Mouse (Mus musculus): ENCODE data around the gene Dync2h1. TPM values are rescaled to one million over a fixed set of nuclear protein-coding genes. Genes with fewer than 3 reads are reported as not detected.

Gene Dync2h1
- polyA plus RNA-seq, 1 experiment from 2014 or later, result 20.9 TPM

GRCm38 (mm10) chr9:7154391-7154790 lies 29.9 kb downstream of the Dync2h1 start:
- no peaks in the 10 kb centered on the region for H3K27me3 ChIP-seq (ENCODE audit: insufficient read depth, poor library complexity, severe bottlenecking)
- DNase-seq (ENCODE audit: low spot score), result no peak
- peaks cover 76% of the 10 kb centered on the region for H3K36me3 ChIP-seq
- no peaks in the 10 kb centered on the region for H3K9me3 ChIP-seq
- WGBS, result 88% methylated on average over 2 of the region's 2 CpGs
- no peak overlapping the region for H3K4me3 ChIP-seq
- no peak overlapping the region for H3K27ac ChIP-seq
- no peaks in the 10 kb centered on the region for H3K4me1 ChIP-seq (replicated peaks)

DNA sequence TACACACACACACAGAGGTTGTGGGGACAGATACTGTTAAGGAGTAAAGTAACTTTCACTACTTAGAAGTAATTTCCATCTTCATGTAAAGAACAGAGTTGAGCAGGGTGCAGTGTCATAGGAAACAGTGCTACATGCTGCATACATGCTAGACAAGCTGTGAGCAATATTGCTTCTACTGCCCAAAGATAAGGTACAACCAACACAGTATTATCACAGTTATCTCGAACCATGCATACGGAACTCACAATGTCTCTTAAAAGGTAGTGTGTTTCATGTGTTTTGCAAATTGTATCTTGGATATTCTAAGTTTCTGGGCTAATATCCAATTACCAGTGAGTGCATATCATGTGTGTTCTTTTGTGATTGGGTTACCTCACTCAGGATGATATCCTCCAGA lies 61.4 kb downstream of the Dync2h1 start:
- 87% methylated on average over 2 of the region's 2 CpGs for WGBS

GRCm38 (mm10) chr9:7110166-7110565 lies 74.1 kb downstream of the Dync2h1 start:
- H3K36me3 ChIP-seq, result peaks cover 60% of the 10 kb centered on the region
- WGBS, result 80% methylated on average over 1 of the region's 1 CpGs

More for the DNA sequence above, 61.4 kb downstream of the Dync2h1 start:
- Histone ChIP-seq H3K4me1 (replicated peaks) (no peaks in the 10 kb centered on the region), H3K27ac (no peak overlapping the region), H3K9me3 (no peaks in the 10 kb centered on the region), H3K27me3 (ENCODE audit: insufficient read depth, poor library complexity, severe bottlenecking) (no peaks in the 10 kb centered on the region), H3K4me3 (no peak overlapping the region), H3K36me3 (peaks cover 36% of the 10 kb centered on the region)
- no peak for DNase-seq (ENCODE audit: low spot score)

DNA sequence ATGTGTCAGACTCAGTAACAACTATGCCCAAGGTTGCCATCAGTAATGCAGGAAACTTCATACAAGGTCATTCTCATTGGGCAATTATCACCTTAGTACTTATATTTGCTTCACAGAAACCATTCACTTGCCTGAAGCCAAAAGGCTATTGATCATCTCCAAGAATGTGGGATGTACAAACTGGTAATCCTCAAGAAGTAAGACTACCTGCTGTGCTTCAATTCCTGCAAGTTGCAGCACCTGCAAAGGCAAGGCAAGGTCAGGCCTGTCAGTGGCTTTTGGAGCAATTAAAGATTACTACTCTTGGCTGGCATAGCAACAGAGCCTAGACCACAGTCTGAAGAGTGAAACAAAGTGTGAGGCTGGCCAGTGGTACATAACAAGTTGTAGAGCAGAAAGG lies 82.9 kb downstream of the Dync2h1 start:
- Histone ChIP-seq H3K27me3 (ENCODE audit: insufficient read depth, poor library complexity, severe bottlenecking) (no peaks in the 10 kb centered on the region), H3K4me3 (no peak overlapping the region), H3K9me3 (no peaks in the 10 kb centered on the region), H3K4me1 (replicated peaks) (no peaks in the 10 kb centered on the region), H3K36me3 (peaks cover 49% of the 10 kb centered on the region), H3K27ac (no peak overlapping the region)
- no peak for DNase-seq (ENCODE audit: low spot score)

More at GRCm38 (mm10) chr9:7110166-7110565, 74.1 kb downstream of the Dync2h1 start:
- DNase-seq (ENCODE audit: low spot score), result no peak
- no peak overlapping the region for H3K4me3 ChIP-seq
- H3K4me1 ChIP-seq (replicated peaks), result no peaks in the 10 kb centered on the region
- no peaks in the 10 kb centered on the region for H3K27me3 ChIP-seq (ENCODE audit: insufficient read depth, poor library complexity, severe bottlenecking)
- no peak overlapping the region for H3K27ac ChIP-seq
- no peaks in the 10 kb centered on the region for H3K9me3 ChIP-seq

DNA sequence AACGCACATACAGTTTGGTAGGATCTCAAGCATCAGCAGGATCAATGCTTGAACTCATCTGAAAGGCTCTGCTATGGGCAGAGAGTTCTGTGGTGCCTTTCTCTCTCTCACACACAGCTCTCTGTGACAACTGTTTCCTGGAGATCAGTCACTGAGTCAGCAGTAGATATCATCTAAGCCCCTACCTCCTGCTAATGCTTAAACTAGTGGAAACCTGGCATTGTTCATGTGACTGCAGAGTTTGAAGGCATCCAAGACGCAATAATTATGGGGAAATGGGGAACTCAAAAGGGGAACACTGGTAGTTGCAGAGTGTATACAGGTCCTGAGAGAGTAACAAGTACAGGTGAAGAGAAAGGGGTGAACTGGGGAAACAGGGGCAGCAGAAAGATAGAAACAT lies 109.6 kb downstream of the Dync2h1 start:
- Histone ChIP-seq H3K4me1 (replicated peaks) (no peaks in the 10 kb centered on the region), H3K36me3 (peaks cover 69% of the 10 kb centered on the region), H3K4me3 (no peak overlapping the region), H3K9me3 (no peaks in the 10 kb centered on the region), H3K27ac (no peak overlapping the region), H3K27me3 (ENCODE audit: insufficient read depth, poor library complexity, severe bottlenecking) (no peaks in the 10 kb centered on the region)
- no peak for DNase-seq (ENCODE audit: low spot score)
- 88% methylated on average over 2 of the region's 2 CpGs for WGBS

GRCm38 (mm10) chr9:7070846-7071245 lies 113.4 kb downstream of the Dync2h1 start:
- no peak for DNase-seq (ENCODE audit: low spot score)
- Histone ChIP-seq H3K27ac (no peak overlapping the region), H3K36me3 (peaks cover 47% of the 10 kb centered on the region), H3K9me3 (no peaks in the 10 kb centered on the region), H3K4me3 (no peak overlapping the region), H3K4me1 (replicated peaks) (no peaks in the 10 kb centered on the region), H3K27me3 (ENCODE audit: insufficient read depth, poor library complexity, severe bottlenecking) (no peaks in the 10 kb centered on the region)
- WGBS, result 91% methylated on average over 3 of the region's 3 CpGs

DNA sequence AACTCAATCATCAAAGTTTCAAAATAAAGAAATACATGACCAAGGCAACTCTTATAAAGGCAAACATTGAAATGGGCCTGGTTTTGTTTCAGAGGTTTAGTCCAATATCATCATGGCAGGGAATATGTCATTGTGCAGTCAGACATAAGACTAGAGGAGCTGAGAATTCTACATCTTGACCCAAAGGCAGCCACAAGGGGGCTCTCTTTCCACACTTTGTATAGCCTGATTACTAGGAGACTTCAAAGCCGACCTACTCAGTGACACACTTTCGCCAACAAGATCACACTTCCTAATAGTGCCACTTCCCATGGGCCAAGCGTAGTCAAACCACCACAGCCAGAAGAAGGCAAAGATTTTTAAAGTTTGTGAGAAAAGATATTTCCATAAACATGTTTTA lies 133.7 kb downstream of the Dync2h1 start:
- H3K27ac ChIP-seq, result no peak overlapping the region
- no peaks in the 10 kb centered on the region for H3K4me1 ChIP-seq (replicated peaks)
- H3K36me3 ChIP-seq, result peaks cover 49% of the 10 kb centered on the region
- no peak overlapping the region for H3K4me3 ChIP-seq
- WGBS, result 85% methylated on average over 3 of the region's 3 CpGs
- H3K27me3 ChIP-seq (ENCODE audit: insufficient read depth, poor library complexity, severe bottlenecking), result no peaks in the 10 kb centered on the region
- H3K9me3 ChIP-seq, result no peaks in the 10 kb centered on the region
- DNase-seq (ENCODE audit: low spot score), result peak; percentile 12

DNA sequence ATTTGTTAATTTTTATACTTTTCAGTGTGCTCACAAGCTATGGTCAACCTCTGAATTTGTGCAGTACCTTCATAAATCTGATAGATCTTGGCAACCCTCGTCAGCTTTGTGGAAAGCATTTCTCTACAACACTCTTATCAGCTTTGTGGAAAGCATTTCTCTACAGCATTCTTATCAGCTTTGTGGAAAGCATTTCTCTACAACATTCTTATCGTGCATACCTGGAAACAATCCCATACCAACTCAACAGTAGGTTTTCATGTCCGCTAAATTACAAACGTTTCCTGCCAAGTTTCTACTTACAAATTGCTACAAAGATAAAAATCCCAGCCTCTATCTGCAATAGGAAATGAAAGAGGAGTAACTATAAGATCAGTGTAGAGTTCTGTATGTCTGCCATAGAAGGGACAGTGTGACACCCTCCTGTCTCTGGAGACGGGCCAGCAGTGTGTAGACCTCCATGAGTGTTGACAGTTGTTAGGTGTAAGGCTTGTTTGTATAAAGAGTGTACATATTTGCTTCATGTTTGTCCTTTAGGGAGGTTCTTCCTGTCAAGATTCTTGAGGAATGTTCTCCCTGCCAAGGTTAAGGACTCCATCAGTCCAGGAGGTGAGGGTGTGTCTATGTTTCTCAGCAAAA lies 141.5 kb downstream of the Dync2h1 start:
- peaks cover 58% of the 10 kb centered on the region for H3K36me3 ChIP-seq
- no peak overlapping the region for H3K27ac ChIP-seq
- DNase-seq (ENCODE audit: low spot score), result no peak
- H3K4me3 ChIP-seq, result no peak overlapping the region
- WGBS, result 94% methylated on average over 5 of the region's 5 CpGs
- H3K4me1 ChIP-seq (replicated peaks), result no peaks in the 10 kb centered on the region
- no peaks in the 10 kb centered on the region for H3K9me3 ChIP-seq
- H3K27me3 ChIP-seq (ENCODE audit: insufficient read depth, poor library complexity, severe bottlenecking), result no peaks in the 10 kb centered on the region

- Histone ChIP-seq H3K36me3 (peaks cover 47% of the 10 kb centered on the region), H3K27me3 (ENCODE audit: insufficient read depth, poor library complexity, severe bottlenecking) (no peaks in the 10 kb centered on the region)
- 91% methylated on average over 5 of the region's 5 CpGs for WGBS
Observed at GRCm38 (mm10) chr9:7041231-7041630, 143.0 kb downstream of the Dync2h1 start.

DNA sequence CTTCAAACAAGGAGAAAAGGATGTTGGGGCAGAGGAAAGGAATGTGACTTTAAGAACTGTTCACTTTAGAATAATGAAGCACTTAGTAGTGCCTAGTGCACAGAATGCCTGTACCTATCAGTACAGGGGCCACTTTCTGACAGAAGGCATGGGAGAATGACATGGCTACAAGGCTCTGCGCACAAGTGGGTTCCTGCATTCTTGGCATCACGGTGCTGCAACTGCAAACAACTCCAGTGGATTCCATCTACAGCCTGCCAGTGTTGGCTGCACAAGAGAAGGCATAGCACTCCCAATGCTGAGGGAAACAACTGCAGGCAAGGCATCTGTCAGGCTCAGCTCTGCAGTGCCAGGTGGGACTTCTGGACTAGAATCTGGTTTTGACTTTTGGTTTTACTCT lies 151.7 kb downstream of the Dync2h1 start:
- Histone ChIP-seq H3K4me1 (replicated peaks) (no peaks in the 10 kb centered on the region), H3K4me3 (no peak overlapping the region), H3K9me3 (no peaks in the 10 kb centered on the region), H3K36me3 (peaks cover 55% of the 10 kb centered on the region), H3K27me3 (ENCODE audit: insufficient read depth, poor library complexity, severe bottlenecking) (no peaks in the 10 kb centered on the region), H3K27ac (no peak overlapping the region)
- no peak for DNase-seq (ENCODE audit: low spot score)
- 93% methylated on average over 2 of the region's 2 CpGs for WGBS

More at GRCm38 (mm10) chr9:7041231-7041630, 143.0 kb downstream of the Dync2h1 start:
- Histone ChIP-seq H3K9me3 (no peaks in the 10 kb centered on the region), H3K27ac (no peak overlapping the region), H3K4me3 (no peak overlapping the region), H3K4me1 (replicated peaks) (no peaks in the 10 kb centered on the region)
- DNase-seq (ENCODE audit: low spot score), result no peak

DNA sequence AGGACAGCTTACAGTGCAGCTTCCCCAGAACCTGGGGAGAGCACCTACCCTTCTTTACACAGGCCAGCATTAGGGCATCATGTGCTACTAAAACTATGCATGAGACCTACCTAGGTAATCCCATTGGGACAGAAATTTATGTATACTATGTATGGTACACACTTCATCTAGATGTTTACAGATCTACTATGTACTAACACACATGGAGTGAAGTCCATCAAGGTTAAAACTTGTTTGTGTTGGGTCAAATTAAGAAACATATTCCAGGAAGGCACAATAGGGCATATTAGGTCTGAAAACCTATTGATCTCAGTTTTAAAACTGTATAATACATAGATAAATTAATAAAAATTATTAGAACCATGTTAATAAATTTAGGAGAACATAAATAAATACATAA lies 168.6 kb downstream of the Dync2h1 start:
- Histone ChIP-seq H3K4me1 (replicated peaks) (no peaks in the 10 kb centered on the region), H3K9me3 (no peaks in the 10 kb centered on the region), H3K4me3 (no peak overlapping the region), H3K27ac (no peak overlapping the region), H3K27me3 (ENCODE audit: insufficient read depth, poor library complexity, severe bottlenecking) (no peaks in the 10 kb centered on the region), H3K36me3 (peaks cover 9% of the 10 kb centered on the region)
- no peak for DNase-seq (ENCODE audit: low spot score)

DNA sequence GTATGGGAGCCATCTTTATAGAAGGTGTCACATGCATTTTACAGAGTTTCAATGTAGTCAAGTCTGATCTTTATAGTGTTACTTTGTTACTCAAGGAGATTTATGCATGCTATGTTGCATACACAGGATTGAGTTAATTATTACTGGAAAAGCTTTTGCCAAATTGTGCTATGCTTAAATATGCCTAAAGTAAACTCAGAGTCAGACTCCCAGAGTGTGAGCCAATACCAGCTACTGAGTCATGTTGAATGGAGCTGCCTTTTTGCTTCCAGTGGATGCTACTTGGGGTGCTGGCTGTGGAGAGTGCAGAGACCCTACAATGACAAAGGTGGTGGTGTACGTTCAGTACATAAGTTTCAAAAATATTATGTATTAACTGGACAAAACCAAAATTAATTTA lies 169.5 kb downstream of the Dync2h1 start:
- H3K4me1 ChIP-seq (replicated peaks), result no peaks in the 10 kb centered on the region
- H3K4me3 ChIP-seq, result no peak overlapping the region
- no peaks in the 10 kb centered on the region for H3K9me3 ChIP-seq
- H3K36me3 ChIP-seq, result peaks cover 9% of the 10 kb centered on the region
- no peak overlapping the region for H3K27ac ChIP-seq
- H3K27me3 ChIP-seq (ENCODE audit: insufficient read depth, poor library complexity, severe bottlenecking), result no peaks in the 10 kb centered on the region
- no peak for DNase-seq (ENCODE audit: low spot score)
- 92% methylated on average over 1 of the region's 1 CpGs for WGBS

DNA sequence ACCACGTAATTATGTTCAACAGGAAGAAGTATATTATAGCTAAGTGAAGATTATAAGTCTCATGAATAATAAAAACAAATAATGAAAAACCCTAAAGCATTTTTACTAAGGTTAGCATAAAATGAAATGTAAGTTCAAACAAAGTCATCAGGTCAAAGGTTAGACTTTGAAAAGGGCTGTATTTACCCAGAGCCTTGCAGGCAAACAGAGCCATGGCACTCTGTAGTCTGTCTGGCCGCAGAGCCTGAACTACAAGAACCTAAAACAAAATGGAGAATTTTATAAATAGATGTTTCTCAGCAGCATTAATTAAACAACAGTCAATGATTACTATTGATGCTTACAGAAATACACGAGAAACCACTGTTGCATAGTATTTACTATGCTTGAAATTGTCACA lies 174.5 kb downstream of the Dync2h1 start:
- H3K4me1 ChIP-seq (replicated peaks), result no peaks in the 10 kb centered on the region
- WGBS, result 75% methylated on average over 3 of the region's 3 CpGs
- no peak for DNase-seq (ENCODE audit: low spot score)

GRCm38 (mm10) chr9:6994865-6995264 lies 189.4 kb downstream of the Dync2h1 start:
- Histone ChIP-seq H3K36me3 (peaks cover 42% of the 10 kb centered on the region), H3K27ac (no peak overlapping the region), H3K9me3 (peaks cover 2% of the 10 kb centered on the region; the same call in 1 of the 2 replicates), H3K4me3 (no peak overlapping the region), H3K4me1 (replicated peaks) (no peaks in the 10 kb centered on the region), H3K27me3 (ENCODE audit: insufficient read depth, poor library complexity, severe bottlenecking) (no peaks in the 10 kb centered on the region)
- 70% methylated on average over 2 of the region's 2 CpGs for whole genome bisulfite sequencing
- DNase-seq (ENCODE audit: low spot score), result no peak

More for the DNA sequence above, 174.5 kb downstream of the Dync2h1 start:
- H3K27me3 ChIP-seq (ENCODE audit: insufficient read depth, poor library complexity, severe bottlenecking), result no peaks in the 10 kb centered on the region
- no peak overlapping the region for H3K27ac ChIP-seq
- H3K4me3 ChIP-seq, result no peak overlapping the region
- peaks cover 28% of the 10 kb centered on the region for H3K36me3 ChIP-seq
- no peaks in the 10 kb centered on the region for H3K9me3 ChIP-seq
